Mouse (Mus musculus) layer of hippocampus, postnatal 25 days (tissue): ENCODE results near the gene Rbmx. TPM values are rescaled to one million over a fixed set of nuclear protein-coding genes. Genes with fewer than 3 reads are reported as not detected.

ENCODE experiments used
- total RNA-seq, 2 experiments: library from RNA; stranded (reverse); gene quantifications; 2 replicates each; pipeline ENCODE4 v1.2.3; 2021

The Rbmx gene
- total RNA-seq, 2 experiments from 2014 or later = 55.0 to 68.0 TPM

Other genes starting within 250 kb of the Rbmx start
- not detected for gene Cd40lg, start 180.9 kb downstream of the Rbmx start, total RNA-seq
- gene Arhgef6, start 54.3 kb downstream of the Rbmx start, total RNA-seq = 10 to 100 TPM; 29.4 to 37.2 TPM
- not detected for gene Gm364, start 16.1 kb upstream of the Rbmx start, total RNA-seq
- gene Gpr101, start 110.7 kb upstream of the Rbmx start, total RNA-seq = 1 to 10 TPM; 7.1 to 8.3 TPM